Mouse (Mus musculus): ENCODE measurements around the gene Plcb3.

Plcb3 gene

DNA sequence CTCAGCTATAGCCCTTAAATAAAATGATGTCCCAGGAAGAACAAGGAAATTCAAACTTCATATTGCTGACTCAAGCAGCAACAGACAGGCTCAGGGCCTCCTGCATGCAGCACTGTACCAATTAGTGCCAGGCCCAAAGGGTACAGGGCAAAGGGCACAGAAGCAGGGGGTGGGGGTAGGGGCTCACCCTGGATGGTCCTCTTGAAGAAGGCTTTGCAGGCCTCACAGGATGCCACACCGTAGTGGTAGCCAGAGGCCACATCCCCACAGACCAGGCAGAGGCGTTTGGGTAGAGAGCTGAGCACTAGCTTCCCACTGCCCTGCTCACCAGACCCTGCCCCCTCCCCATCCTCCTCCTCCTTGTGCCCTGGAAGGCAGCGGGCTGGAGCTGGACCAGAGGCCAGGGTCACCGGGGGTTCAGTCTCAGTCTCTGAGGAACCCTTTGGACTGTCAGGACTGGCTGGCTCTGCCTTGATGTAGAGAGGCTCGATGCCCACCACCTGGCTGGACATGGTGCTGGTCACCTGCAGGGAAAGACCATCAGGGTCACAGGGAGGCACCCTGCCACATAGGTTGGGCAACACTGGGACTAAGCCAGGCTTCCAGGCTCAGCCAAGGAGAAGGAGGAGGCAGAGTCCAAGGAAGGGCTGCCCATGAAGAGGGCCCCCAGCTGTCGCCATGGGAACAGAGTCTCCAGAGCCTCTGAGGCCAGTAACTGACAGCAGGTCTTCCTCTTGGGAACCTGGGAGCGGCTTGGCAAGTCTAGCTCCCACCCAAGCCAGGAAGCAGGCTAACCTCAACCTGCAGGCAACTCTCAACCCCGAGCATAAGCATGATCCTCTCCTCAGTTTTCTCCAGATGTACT, 56.2 kb downstream of the Plcb3 start:
- peak; percentile 85 for DNase-seq

DNA sequence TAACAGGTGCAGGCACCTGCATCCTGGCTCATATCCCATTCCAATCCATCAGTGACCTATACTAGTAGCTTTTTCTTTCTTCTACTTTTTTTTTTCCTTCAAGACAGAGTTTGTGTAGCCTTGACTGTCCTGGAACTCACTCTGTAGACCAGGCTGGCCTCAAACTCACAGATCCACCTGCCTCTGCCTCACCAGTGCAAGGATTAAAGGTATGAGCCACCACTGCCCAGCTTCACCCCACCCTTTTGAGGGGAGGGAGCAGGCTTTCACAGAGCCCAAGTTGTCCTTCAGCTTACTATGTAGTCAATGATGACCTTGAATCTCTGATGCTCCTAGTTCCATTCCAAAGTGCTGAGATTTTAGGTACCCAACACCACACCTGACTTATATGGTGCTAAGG, 56.8 kb downstream of the Plcb3 start:
- peak; percentile 48 for DNase-seq

DNA sequence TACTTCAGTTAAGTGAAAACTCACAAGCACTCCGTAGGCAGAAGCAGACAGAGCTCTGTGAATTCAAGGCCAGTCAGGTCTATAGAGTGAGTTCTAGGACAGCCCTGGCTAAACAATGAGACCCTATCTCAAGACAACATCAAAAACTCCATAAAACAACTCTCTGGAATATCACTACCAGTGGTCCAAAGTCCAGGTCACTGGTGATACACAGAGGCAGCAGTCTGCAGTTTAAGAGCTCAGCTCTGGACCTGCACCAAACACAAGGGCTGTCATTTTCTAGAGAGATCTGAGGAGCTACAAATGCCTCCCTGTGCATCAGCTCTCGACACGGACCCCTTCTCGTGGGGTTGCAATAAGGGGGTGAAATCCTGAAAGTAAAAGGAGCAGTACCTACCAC, 57.9 kb downstream of the Plcb3 start:
- DNase-seq = peak; percentile 20

DNA sequence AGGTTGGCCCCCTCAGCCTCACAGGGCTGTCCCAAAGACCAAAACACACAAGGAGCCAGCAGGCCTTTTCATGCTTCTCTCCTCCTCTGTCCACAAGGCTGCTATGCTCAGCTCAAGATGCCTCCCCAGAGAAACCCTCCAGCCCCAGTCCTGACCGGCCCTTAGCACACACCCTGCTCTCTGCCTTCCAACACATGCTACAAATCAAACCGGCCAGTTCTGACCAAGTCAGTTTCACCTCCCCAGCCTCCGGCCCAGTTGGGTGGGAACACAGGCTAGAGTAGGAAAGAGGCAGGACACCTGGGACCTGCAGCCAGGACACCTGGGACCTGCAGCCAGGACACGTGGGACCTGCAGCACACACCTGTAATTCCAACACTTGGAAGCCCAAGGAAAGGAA, 59.8 kb downstream of the Plcb3 start:
- DNase-seq = no peak

DNA sequence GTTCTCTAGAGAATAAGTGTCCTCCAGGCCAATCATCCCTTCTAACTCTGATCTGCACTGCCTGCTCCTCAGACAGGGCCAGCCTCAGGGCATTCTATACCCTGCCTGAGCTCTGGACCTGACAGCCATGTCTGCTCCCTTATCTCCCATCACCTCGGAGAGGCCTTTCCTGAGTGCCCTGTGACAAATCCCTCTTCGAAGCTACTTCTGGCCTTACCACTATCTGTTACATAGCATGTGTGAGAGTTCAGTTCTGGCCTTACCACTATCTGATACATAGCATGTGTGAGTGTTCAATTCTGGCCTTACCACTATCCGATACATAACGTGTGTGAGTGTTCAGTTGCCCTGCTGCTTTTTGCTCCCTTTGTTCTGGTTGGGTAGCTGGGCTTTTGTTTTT, 61.0 kb downstream of the Plcb3 start:
- DNase-seq = no peak

DNA sequence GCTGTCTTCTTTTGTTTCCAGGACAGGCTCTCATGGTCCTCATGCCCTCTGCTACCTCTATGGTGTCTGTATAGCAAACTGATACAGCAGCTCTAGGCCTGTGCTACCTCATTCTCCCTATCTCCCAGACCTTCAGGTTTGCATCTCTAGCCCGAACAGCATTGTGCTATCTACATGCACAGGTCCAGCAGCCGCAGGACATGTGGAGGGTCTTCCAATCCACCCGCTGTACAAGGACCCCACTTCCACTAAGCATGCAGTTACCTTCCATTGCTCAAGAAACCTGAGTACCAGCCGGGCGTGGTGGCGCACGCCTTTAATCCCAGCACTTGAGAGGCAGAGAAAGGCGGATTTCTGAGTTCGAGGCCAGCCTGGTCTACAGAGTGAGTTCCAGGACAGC, 61.7 kb downstream of the Plcb3 start:
- DNase-seq = no peak

DNA sequence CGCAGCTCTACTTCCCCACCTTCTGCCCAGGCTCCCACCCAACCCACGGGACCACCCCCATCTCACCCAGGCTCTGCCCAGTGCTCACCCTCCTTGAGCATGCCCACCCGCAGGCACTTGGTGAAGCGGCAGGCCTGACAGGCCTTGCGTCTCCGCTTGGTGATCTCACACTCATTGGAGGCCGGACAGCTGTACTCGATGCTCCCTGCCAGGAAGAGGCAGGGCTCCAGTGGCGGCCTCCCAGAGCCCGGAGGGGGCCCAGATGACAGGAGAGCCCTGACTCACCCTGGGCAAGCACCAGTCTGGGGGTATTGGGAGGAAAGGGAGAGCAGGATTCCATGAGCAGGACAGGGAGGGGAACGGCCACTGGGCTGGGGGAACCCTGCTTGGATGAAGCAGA, 62.3 kb downstream of the Plcb3 start:
- DNase-seq = peak; percentile 46

DNA sequence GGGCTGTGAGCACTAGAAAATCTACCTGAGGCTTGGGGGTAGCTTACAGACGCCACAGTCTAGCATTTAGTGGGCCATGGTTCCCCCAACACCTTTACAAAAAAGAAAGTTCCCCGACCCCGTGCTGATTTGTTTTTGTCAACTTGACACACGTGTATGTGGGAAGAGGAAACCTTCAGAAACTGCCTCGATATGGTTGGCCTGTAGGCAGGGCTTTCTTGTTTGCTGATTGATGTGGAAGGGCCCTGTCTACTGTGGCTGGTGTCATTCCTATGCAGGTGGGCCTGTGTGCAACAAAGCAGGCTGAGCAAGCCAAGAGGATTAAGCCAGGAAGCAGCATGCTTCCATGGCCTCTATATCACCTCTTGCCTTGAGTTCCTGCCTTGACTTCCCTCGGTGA, 63.2 kb downstream of the Plcb3 start:
- no peak for DNase-seq

DNA sequence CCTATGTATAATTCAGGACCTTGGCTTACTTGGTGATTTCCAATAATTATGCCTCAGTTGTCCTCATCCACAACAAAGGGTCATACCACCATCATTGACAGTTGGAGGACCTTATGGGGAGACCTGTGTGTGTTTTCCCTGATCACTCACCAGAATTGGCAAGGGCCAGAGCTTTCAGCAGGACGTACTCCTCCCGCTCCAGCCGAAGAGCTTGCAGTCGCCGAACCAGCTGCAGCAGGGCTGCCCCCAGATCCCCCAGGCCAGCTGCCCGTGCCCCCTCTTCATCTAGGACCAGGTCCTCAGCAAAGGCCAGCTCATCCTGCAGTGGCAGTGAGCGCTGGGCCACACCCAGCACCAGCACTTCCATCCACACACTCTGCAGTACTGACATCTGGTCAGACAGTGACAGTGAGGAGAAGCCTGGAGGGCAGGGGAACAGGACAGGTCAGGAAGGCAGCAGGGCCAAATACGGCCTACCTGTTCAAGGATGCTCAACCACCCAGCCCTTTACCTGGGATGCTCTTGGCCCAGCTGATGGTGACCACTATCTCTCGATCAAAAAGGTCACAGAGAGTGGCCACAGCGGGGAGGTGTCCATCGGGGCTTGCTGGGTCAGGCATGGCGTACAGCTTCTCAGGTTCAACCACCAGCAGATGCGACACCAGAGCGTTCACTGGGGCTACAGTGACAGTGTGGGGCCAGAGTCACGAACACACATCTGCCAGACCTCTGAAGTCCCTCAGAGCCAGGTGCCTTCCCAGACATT, 63.9 kb downstream of the Plcb3 start:
- peak; percentile 48 for DNase-seq

DNA sequence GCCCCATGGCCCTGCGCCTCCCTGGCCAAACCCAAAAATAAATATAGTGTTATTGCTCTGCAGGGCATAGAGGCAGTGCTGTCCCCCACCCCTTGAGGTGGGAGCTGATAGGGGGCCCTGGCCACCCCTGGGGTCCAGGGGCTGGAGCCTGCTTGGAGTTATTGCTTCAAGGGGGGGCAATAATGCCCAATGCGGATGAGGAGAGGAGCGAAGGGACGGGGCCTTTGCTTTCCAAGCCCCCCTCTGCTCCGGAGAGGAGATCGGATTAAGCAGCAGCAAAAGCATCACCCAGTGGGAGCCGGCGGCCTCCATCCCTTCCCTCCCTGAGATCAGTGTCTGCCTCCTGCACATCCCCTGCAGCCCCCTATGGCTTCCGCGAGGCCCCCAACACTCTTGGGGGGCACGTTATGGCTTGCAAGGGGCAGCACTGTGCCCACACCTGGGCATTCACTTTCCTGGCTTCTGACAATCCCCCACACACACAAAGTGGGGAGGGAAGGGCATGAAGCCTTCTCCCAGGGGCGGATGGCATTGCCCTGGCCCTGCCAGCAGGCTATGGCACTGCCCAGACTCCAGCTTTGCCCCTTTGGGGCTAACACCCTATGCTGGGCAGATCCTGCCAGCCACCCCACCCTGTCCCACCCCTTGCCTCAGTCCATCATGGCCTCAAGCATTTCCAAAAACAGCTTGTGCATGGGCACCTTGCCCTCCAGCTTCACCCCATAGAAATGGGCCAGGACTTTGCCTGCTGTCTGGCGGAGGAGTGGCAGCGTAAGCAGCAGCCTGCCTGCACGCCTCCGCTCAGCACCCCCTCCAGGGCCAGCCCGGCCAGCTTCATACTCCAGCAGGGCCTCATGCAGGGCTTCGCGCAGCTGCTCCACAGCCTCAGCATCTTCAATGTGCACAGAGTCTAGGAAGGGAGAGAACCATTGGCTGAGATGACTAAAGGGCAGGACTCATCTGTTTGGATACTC, 64.9 kb downstream of the Plcb3 start:
- peak; percentile 66 for DNase-seq

DNA sequence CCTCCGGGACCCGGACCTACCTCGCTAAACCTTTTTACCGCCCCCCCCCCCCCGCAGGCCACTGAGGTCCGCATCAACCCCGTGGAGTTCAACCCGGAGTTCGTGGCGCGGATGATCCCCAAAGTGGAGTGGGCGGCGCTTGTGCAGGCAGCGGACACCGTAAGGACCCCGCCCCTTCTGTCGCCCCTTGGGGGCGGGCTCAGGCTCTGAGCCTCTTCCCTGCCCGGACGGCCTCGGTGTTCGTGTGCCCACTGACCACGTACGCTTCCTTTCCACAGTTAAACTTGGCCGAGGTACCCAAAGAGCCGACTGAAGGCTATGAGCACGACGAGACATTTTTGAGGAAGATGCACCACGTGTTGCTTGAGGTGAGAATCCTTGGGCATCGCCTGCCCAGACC, 66.0 kb downstream of the Plcb3 start:
- DNase-seq = peak; percentile 80

DNA sequence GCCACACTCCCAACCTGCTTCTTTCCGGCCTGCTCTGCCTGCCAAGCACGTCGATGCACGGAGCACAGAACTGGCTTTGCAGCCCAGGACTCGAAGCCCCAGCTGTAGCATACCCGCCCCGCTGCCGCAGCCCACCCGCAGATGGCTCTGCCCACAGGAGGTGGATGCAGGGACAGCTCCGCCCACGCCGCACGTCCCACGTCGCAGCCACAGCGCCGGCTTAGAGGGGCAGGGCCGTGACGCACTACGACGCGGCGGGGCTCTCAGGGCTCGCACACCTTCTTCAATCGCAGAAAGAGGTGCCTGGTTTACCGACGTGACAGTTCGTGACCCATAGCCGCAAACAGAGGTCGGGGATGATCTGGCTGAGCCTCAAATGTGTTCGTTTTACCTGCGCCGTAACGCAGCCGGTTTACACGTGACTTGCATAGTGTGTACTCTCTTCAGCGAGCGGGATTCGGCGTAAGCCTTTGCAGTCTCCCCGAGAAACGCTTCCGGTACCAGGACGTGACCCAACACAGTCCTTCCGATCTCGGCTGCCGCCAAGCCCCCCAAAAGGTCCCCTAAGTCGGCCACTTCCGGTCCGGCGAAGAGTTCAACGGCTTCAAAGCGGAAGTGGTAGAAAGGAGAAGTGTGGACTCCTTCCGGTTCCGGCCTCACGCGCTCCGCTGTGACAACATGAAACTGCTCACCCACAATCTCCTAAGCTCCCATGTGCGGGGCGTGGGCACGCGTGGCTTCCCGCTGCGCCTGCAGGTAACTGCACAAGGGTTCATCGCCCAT, 66.6 kb downstream of the Plcb3 start, which contains the start of the genes Trmt112 and Prdx5:
Gene Trmt112, plus strand, starts transcription at position 192 of the 783 bp plus-strand sequence.
Gene Prdx5, minus strand, starts transcription at position 600 of the 783 bp plus-strand sequence.
- peak; percentile 94 for DNase-seq

DNA sequence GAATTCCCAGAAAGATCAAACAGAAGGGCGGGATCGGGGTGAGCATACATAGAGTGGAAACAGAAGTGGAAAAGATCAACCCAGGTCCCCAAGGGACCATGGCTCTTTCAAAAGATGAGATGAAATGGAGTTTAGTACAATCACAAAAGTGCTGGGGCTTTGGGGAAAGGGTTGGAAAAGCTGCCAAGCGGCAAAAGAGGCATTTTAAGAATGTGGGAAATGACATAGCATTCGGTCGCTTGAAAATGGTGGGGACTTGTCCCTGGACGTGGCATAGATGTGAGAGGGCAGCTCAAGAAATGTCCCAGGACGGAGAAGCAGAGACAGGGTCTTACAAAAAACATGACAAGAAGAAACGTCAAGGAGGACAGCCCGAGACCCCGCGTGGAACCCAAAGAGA, 67.2 kb downstream of the Plcb3 start:
- DNase-seq = no peak

DNA sequence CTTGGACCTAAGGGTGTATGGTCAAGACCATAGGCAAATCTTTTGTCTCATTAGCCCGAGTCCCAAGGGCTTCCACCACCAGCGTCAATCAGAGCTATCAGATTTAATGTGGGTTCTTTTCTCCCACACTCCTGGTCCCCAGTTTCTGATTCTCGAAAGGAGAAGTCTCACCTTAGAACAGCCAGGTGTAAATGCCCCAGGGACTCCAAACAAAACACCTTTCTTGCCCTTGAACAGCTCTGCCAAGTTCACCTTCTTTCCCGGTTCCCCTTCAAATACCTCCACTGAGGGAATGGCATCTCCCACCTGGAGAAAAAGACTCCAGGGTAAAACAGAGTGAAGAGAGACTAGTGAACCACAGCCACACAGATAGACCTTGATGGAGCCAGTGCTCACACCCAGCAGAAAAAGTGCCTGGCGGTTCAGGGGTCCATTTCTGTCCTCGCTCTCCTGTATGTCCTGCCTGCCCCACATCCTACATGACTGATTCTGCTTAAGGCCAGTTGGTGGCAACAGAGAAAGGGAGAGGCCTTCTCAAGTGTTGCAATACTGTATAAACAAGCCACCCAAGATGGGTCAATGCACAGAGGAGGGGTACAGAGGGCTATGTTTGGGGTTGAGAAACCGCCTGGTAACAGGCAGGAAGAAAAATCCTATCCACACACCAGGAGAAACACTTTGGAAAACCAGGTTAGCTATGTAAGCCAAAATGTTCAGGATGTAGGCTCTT, 68.3 kb downstream of the Plcb3 start:
- no peak for DNase-seq

DNA sequence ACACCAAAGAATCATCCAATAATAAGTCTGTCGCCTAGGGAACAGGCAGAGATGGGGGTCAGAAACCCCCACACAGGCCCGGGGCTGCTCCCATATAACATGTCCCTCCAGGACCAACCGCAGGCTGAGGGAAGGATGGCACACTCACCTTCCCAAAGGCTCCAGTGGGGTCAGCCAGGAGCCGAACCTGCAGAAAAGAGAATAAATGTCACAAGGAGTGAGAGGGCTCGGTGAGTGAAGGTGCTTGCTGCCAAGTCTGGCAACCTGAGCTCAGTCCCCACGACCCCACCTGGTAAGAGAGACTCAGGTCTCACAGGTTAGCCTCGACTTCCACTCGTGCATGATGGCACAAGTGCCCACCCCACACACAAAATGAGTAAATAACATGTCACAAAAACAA, 69.2 kb downstream of the Plcb3 start:
- no peak for DNase-seq

DNA sequence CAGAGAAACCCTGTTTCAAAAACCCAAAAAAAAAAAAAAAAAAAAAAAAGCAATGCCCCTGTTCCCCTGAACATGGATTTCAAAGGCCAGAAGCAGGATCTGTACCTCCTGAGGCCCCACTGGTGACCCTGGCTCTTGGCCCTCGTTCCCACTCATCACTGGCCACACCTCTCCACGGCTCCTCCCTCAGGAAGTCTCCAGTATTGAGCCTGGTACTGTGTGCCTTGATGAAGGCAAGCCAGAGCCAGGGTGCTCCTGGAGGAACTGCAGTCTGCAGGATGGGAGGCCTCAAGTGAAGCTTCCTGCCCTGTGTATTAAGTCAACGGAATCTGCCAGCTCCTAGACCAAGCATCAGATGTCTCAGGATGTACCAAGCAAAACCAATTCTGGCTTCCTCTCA, 70.1 kb downstream of the Plcb3 start:
- DNase-seq = no peak

DNA sequence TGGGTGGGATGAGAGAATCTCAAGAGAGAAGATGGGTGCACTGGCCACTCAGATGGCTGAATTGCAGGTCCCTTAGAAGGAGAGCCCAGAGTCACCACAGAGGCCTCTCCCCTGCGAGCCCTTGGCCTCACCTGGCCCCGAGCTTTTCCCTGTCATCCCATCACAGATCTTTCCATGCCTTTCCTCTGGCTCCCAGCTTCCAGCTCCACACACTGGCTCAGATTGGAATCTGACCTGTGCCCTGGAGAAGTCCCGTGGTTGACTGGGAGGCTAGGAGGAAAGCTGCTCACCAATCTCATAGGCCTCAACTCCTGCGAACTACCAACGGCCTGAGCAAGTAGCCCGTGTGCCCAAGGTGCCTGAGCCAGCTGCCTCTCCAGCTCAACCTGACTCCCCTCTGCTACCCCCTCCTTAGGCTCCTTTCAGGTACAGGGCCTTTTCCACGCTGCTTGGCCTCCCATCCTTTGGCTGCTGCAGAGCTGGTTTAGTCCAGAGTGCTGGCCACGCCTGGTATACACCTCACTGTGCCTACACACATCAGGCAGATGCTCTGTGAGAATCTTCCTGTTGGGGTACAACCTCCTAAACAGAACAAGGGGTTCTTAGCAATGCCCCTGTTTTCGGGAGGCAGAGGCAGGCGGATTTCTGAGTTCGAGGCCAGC, 70.6 kb downstream of the Plcb3 start:
- no peak for DNase-seq

DNA sequence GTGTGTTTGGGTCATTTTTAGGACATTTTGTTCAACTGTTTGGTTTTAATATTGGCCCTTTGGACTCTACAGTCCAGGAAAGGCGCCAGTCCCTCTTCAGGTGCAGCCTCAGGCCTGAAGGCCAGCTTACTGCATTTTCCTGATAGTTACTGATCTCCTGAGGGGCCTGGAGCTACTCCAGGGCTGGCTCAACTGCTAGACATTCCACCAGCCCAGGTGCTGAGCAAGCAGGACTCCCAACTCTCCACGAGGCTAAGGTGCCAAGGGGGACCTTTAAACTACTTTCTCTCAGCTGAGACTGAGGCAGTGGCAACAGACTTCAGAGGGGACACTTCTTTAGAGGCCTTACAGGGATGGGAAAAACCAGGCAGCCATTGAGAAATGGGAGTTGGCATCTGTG, 71.4 kb downstream of the Plcb3 start:
- no peak for DNase-seq

DNA sequence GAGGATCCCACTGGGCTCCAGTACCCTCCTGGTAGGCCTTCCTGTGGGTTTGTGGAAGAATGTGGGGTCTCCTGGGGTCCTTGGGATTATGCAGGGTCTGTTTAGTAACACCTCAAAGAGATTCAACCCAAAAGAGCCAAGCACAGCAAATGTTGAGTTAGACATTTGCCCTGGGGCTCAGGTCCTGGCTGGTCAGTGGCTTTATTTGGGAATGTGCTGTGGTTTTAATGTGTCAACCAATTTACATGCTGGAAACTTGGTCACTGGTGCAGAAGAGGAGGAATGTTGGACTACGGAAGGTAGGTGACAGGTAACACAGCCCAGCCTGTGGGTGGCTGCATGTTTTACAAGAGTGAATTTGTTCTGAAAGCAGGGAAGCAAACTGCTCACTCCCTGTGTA, 73.2 kb downstream of the Plcb3 start:
- DNase-seq = no peak

Measured in cerebellum, adult 9-11 months (tissue).